Mouse (Mus musculus) kidney, adult 2 months (tissue): ENCODE measurements around the gene Sdc4.

ENCODE experiments used
- CTCF ChIP-seq: fragments of 200-500 bp; conservative IDR thresholded peaks from 2 replicates; pipeline ENCODE4 v1.5.1; 2011; ENCODE audit warnings: low read depth, mild to moderate bottlenecking, control low read depth, low read length, moderate library complexity, mixed read lengths; ENCODE audit not compliant: insufficient read depth, insufficient read length
- POLR2A ChIP-seq: fragments of 200-500 bp; IDR thresholded peaks from one replicate; pipeline ENCODE4 v1.6.1; 2011; ENCODE audit warnings: low read depth, low read length, control low read depth

- TF ChIP-seq CTCF (no peak), POLR2A (no peak)
Observed at GRCm38 (mm10) chr2:164432541-164433191, 11.0 kb downstream of the Sdc4 start.
